Mouse (Mus musculus): ENCODE data around the gene Atp1a3. TPM values are rescaled to one million over a fixed set of nuclear protein-coding genes. Genes with fewer than 3 reads are reported as not detected.

The Atp1a3 gene
- polyA plus RNA-seq, 1 experiment from 2014 or later = 0.38 TPM

Small RNA genes within 50 kb of the gene (microRNA-seq; reads per million reads assigned to microRNA genes)
- gene Mir7046 (not detected), gene Mir7047 (not detected)

Other genes starting within 250 kb of the Atp1a3 start
- not detected in 2 replicates for gene Cd177, start 245.6 kb downstream of the Atp1a3 start, polyA plus RNA-seq (2016; fragmentation: Nextera tagmentation; extraction: Ambion mirVana)
- gene Ceacam10, start 228.8 kb downstream of the Atp1a3 start, polyA plus RNA-seq (2016; fragmentation: Nextera tagmentation; extraction: Ambion mirVana) = not detected in 2 replicates
- gene Gm9844, start 143.7 kb downstream of the Atp1a3 start, polyA plus RNA-seq (2016; fragmentation: Nextera tagmentation; extraction: Ambion mirVana) = 14.2 and 22.2 TPM in 2 replicates
- gene Lypd4, start 136.0 kb downstream of the Atp1a3 start, polyA plus RNA-seq (2016; fragmentation: Nextera tagmentation; extraction: Ambion mirVana) = not detected in 2 replicates
- gene Dmrtc2, start 135.9 kb downstream of the Atp1a3 start, polyA plus RNA-seq (2016; fragmentation: Nextera tagmentation; extraction: Ambion mirVana) = not detected in 2 replicates
- 2,324 and 2,343 TPM in 2 replicates for gene Rps19, start 121.6 kb downstream of the Atp1a3 start, polyA plus RNA-seq (2016; fragmentation: Nextera tagmentation; extraction: Ambion mirVana)
- gene Cd79a, start 108.6 kb downstream of the Atp1a3 start, polyA plus RNA-seq (2016; fragmentation: Nextera tagmentation; extraction: Ambion mirVana) = 0.51 and 0.86 TPM in 2 replicates
- gene Arhgef1, start 103.0 kb downstream of the Atp1a3 start, polyA plus RNA-seq (2016; fragmentation: Nextera tagmentation; extraction: Ambion mirVana) = 119 and 126 TPM in 2 replicates
- not detected in 2 replicates for gene Gm4881, start 61.5 kb downstream of the Atp1a3 start, polyA plus RNA-seq (2016; fragmentation: Nextera tagmentation; extraction: Ambion mirVana)
- 88.0 and 91.1 TPM in 2 replicates for gene Rabac1, start 33.2 kb downstream of the Atp1a3 start, polyA plus RNA-seq (2016; fragmentation: Nextera tagmentation; extraction: Ambion mirVana)
- 12.4 and 15.0 TPM in 2 replicates for gene Grik5, start 66.4 kb upstream of the Atp1a3 start, polyA plus RNA-seq (2016; fragmentation: Nextera tagmentation; extraction: Ambion mirVana)
- gene Zfp574, start 66.6 kb upstream of the Atp1a3 start, polyA plus RNA-seq (2016; fragmentation: Nextera tagmentation; extraction: Ambion mirVana) = 39.5 and 40.9 TPM in 2 replicates
- 2.7 and 2.9 TPM in 2 replicates for gene Pou2f2, start 173.8 kb upstream of the Atp1a3 start, polyA plus RNA-seq (2016; fragmentation: Nextera tagmentation; extraction: Ambion mirVana)
- gene Dedd2, start 214.7 kb upstream of the Atp1a3 start, polyA plus RNA-seq (2016; fragmentation: Nextera tagmentation; extraction: Ambion mirVana) = 12.2 and 13.6 TPM in 2 replicates
- 3.1 and 3.4 TPM in 2 replicates for gene Zfp526, start 215.5 kb upstream of the Atp1a3 start, polyA plus RNA-seq (2016; fragmentation: Nextera tagmentation; extraction: Ambion mirVana)
- 16.9 and 19.4 TPM in 2 replicates for gene Gsk3a, start 231.9 kb upstream of the Atp1a3 start, polyA plus RNA-seq (2016; fragmentation: Nextera tagmentation; extraction: Ambion mirVana)
- 22.3 and 24.3 TPM in 2 replicates for gene Erf, start 244.8 kb upstream of the Atp1a3 start, polyA plus RNA-seq (2016; fragmentation: Nextera tagmentation; extraction: Ambion mirVana)